Mouse (Mus musculus): ENCODE data around the gene Spns3. TPM values are rescaled to one million over a fixed set of nuclear protein-coding genes. Genes with fewer than 3 reads are reported as not detected.
A peak's percentile ranks its signal among the peaks of the same experiment; 100 is the strongest.

Spns3 gene
- polyA plus RNA-seq (2012; ENCODE audit: insufficient read depth, insufficient read length, missing spikeins): not detected in 2 replicates

DNA sequence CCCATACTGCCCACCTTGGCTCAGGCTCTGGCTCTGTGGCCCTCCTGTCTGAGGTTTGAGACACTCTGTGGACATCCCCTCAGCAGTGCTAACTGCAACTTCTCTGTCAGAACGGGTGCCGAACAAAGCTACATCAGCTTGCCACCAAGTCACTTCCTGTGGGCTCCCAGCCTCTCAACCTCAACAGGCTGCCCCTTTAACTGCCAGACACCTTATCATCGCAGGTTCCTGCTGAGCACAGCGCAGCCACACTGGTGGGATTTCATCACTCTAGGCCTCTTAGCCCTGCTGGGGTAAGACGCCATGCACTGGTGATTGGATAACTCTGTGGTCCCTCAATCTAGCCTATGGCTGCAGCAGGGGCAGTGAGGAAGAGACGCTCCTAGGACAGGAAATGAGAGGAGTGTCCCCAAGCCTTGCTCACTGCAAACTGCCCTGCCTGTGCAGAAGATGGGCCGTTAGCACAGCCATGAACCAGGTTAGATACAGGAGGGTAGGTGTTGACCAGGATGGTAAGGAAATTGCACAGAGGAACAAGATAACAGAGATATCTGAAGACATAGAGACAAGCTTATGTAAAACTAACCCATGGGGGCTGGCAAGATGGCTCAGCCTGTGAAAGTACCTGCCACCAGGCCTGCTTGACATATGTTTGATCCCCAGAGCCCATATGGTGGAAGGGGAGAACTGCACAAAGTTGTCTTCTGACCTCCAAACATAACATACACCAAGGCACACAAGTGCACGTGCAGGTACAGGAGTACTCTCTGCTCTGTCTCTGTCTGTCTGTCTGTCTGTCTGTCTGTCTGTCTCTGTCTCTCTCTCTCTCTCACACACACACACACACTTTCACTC is at the start of gene Spns3:
Gene Spns3 (minus strand): TSS at position 373 of the 855 bp plus-strand sequence.
- H3K27ac ChIP-seq (replicated peaks; ENCODE audit: low read depth, low read length): no peak within 1 kb of the TSS
- H3K4me1 ChIP-seq (ENCODE audit: control insufficient read depth, insufficient read depth, insufficient read length, low read length): no peaks in the 10 kb centered on the region
- H3K4me3 ChIP-seq (ENCODE audit: insufficient read depth, low read depth, low read length): no peak within 1 kb of the TSS

DNA sequence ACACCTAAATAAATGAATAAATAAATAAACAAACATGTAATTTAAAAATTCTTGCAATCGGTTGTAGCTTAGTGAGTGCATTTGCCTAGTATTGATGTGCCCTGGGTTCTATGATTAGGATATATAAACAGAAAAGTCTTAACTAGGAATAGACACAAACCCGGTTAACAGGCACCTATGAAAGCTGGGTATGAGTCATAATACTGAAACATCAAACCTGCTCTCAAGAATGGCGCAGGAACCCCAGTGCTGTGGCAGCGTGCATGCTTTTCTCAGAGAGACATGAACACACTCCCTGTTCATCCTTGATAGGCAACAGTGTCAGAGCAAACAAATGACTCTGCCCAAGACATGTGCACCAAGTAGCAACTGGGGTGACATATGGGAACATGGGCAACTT is 47.5 kb upstream of the Spns3 start:
- Histone ChIP-seq H3K27ac (replicated peaks; ENCODE audit: low read depth, low read length) (no peak overlapping the region), H3K4me1 (ENCODE audit: control insufficient read depth, insufficient read depth, insufficient read length, low read length) (no peaks in the 10 kb centered on the region), H3K4me3 (ENCODE audit: insufficient read depth, low read depth, low read length) (no peak overlapping the region)

DNA sequence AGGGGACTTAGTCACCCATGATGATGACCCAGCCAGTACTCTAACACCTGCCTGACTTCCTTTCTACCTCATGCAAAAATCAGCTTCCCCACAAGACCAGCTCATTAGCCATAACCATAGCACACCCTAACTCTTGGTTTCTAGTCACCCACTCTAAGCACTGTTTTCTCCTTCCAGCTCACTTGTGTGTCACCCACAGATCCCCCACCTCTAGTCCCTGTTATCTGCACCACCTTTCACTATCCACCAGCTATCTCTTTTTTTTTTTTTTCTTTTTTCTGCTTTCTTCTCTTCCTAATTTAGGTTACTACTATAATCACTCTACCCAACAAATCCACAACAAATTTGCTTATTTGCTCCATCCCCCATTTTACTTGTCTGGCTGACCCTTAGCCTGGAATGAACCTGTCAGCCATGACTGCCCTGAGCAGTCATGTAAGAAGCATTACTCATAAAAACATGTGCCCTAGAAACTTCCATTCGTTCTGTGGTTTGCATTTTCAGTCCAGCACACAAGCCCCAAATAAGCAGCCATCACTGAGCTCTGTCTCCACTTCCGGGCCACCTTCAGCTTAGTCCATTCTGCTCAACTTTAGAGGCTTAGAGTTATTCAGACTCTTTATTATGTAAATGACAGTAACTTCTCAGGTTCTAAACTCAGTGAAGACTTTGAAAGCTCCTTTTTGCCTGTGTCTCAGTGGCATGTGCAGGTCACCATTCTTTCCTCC is 44.9 kb upstream of the Spns3 start:
- Histone ChIP-seq H3K27ac (replicated peaks; ENCODE audit: low read depth, low read length) (no peak overlapping the region), H3K4me1 (ENCODE audit: control insufficient read depth, insufficient read depth, insufficient read length, low read length) (no peaks in the 10 kb centered on the region), H3K4me3 (ENCODE audit: insufficient read depth, low read depth, low read length) (no peak overlapping the region)

DNA sequence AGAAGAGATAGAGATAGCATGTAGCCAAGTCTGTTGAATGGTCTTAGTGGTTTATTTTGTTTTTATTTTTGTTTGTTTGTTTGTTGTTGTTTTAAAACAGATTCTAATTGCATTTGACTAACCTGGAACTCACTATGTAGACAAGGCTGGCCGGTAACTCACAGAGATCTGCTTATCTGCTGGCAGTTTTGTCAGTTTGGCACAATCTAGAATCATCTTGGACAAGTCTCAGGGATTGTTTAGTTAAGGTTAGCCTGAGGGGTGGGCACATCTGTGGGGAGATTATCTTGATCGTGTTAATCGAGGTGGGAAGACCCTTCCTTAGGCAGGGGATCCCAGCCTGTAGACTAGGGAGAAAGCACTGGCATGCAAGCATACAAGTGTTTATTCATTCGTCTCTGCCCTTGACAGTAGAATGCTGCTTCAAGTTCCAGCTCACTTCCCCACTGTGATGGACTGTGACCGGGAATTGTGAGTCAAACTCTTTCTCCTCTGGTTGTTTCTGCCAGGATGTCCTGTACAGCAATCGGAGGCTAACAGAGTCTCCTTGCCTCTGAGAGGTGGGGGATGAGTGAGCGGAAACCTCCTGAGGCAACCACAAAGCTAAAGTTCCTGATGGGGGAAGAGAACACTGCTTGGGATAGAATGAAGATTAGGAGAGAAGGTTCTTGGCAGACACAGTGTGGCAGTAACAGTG is 37.4 kb upstream of the Spns3 start:
- H3K27ac ChIP-seq (replicated peaks; ENCODE audit: low read depth, low read length): no peak overlapping the region
- H3K4me1 ChIP-seq (ENCODE audit: control insufficient read depth, insufficient read depth, insufficient read length, low read length): no peaks in the 10 kb centered on the region

DNA sequence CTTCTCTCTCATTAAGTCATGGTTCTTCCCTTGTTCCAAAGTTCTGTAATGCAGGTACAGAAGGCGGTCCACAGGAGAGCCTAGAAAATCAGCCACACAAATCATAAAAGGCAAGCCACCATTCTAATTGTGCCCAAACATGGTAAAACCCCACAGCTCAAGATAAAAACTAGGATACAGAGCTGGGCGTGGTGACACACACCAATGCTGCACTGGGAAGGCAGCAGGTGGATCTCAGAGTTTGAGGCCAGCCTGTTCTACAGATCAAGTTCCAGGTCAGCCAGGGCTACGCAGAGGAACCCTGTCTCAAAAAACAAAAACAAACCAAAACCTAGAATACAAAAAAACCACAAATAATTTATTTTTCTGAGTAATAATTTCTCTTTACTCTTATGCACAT is 36.3 kb upstream of the Spns3 start:
- H3K4me1 ChIP-seq (ENCODE audit: control insufficient read depth, insufficient read depth, insufficient read length, low read length): no peaks in the 10 kb centered on the region

More for the DNA sequence above, 37.4 kb upstream of the Spns3 start:
- no peak overlapping the region for H3K4me3 ChIP-seq (ENCODE audit: insufficient read depth, low read depth, low read length)

DNA sequence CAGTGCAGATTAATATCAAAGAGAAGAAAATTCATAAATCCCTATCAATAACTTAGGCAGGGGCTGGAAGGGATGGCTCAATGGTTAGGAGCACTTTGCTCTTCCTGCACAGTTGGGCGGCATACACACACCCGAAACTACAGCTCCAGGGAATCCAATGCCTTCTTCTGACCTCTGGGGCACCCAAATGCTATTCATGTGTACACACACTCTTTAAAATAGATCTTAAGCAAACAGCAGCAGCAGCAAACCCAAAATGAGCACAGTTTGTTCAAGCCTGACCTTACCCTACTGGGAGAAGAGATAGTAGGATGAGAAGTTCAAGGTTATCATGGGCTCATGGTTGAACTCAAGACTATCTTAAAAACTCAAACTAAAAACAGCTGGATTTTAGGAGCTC is 32.8 kb upstream of the Spns3 start:
- H3K27ac ChIP-seq (replicated peaks; ENCODE audit: low read depth, low read length): no peak overlapping the region
- H3K4me1 ChIP-seq (ENCODE audit: control insufficient read depth, insufficient read depth, insufficient read length, low read length): no peaks in the 10 kb centered on the region
- no peak overlapping the region for H3K4me3 ChIP-seq (ENCODE audit: insufficient read depth, low read depth, low read length)

More for the DNA sequence above, 36.3 kb upstream of the Spns3 start:
- Histone ChIP-seq H3K27ac (replicated peaks; ENCODE audit: low read depth, low read length) (no peak overlapping the region), H3K4me3 (ENCODE audit: insufficient read depth, low read depth, low read length) (no peak overlapping the region)

DNA sequence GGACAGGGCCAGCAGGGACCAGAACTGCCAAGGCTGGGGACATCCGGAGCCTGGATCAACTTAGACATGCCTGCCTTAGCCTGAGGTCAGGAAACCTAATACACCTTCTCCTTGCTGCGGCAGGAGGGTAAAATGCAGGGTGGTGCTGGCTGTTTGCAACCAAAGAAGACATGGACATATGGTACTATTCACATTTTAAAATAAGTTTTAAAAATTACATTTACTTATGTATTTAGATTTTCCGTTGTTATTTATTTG is 32.1 kb upstream of the Spns3 start:
- no peak overlapping the region for H3K4me3 ChIP-seq (ENCODE audit: insufficient read depth, low read depth, low read length)
- no peaks in the 10 kb centered on the region for H3K4me1 ChIP-seq (ENCODE audit: control insufficient read depth, insufficient read depth, insufficient read length, low read length)
- no peak overlapping the region for H3K27ac ChIP-seq (replicated peaks; ENCODE audit: low read depth, low read length)

DNA sequence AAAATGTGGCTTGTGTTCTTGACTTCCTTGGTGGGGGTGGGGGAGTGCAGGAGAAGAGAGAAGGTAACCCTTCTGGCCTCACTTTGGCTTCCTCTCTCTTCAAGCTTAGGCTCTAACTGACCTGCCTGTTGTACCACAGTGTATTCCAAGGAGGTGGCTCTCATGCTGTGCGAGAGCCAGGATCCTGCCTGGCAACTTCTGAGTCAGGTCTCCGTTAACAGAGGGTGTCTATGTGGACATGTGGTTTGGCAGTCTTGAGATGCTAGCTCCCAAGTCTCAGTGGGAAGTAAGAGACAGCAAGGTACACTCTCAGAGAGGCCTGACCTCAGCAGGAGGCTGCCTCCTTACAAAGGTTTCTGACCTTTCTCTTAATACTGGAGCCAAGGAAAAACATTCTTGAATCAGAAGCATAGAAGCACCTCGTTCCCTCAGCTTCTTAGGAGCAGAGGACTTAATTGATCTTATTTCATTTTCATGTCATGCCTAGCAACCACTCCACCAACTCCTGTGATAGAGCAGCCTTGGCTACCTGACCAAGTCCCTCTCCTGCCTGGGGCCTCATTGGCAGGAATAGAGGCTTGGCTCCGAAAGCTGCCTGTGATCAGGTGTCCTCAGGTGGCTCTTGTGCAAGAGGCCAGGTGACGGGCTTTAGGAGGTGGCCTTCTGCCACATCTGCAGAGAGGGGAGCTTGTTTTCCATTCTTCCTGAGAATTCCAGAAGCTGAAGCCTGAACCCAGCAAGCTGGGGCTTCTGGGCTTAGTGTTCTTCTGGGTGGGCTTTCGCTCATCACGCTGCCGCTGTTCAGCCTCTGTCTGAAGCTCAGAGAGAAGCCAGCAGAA is 31.5 kb upstream of the Spns3 start:
- Histone ChIP-seq H3K4me1 (ENCODE audit: control insufficient read depth, insufficient read depth, insufficient read length, low read length) (no peaks in the 10 kb centered on the region), H3K27ac (replicated peaks; ENCODE audit: low read depth, low read length) (no peak overlapping the region), H3K4me3 (ENCODE audit: insufficient read depth, low read depth, low read length) (no peak overlapping the region)

DNA sequence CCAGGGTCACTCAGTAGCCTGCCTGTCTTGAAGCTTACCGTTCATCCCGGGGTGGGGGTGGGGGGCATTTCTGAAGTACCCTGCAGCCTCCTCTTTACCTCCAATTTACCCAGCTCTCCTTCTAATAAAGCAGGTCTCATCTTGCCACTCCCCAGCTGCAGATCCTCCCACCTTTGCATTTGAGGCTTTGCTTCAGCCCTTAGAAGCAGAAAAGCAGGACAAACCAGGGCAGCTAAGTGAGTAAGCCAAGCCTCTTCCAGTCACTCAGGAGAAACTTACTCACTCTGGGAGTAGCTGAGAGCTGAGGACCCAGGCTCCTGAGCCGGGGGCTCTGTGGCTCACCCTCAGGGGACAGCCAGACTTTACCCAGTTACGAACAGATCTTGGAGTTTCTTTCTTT is 28.2 kb upstream of the Spns3 start:
- Histone ChIP-seq H3K4me3 (ENCODE audit: insufficient read depth, low read depth, low read length) (no peak overlapping the region), H3K4me1 (ENCODE audit: control insufficient read depth, insufficient read depth, insufficient read length, low read length) (no peaks in the 10 kb centered on the region), H3K27ac (replicated peaks; ENCODE audit: low read depth, low read length) (no peak overlapping the region)

DNA sequence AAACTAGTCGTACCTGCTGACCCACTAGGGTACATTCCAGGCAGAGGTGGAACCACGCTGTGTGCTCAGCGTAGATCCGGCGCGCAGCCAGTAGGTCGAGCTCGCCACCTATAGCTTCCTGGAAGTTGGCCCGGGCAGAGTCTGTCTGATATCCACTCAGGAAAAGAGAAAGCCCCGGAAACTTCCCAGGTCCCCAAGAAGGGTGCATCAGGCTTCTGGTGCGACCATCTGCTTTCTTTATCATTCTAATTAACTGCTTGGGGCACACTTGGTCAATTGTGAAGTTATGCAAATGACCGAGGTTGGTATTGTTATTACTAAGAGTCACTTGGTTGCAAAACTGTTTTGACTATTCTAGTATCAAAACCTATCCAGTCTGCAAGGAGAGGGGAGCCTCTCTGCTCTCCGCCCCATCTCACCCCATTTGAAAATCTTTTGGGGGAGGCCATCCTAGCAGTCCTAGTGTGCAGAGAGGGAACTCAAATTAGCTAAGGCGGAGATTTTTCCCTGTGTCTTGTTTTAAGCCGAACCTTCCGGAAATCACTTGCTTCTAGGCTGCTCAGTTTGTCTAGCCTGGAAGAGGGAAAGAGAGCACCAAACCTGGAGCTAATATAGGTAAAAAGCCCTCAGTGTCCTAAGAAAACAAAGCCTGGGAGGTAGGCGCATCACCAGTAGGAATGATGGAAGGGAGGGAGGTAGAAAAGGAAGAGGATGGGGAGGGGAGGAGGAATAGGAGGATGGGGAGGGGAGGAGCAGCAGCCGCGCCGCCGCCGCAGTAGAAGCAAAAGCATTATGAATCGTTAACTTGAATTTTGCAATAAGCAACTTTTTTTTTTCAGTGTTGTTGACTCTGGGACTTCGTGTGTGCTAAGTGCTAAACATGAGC is 26.4 kb upstream of the Spns3 start:
- Histone ChIP-seq H3K4me3 (ENCODE audit: insufficient read depth, low read depth, low read length) (peak overlapping the region; percentile 43), H3K27ac (replicated peaks; ENCODE audit: low read depth, low read length) (no peak overlapping the region), H3K4me1 (ENCODE audit: control insufficient read depth, insufficient read depth, insufficient read length, low read length) (no peaks in the 10 kb centered on the region)

DNA sequence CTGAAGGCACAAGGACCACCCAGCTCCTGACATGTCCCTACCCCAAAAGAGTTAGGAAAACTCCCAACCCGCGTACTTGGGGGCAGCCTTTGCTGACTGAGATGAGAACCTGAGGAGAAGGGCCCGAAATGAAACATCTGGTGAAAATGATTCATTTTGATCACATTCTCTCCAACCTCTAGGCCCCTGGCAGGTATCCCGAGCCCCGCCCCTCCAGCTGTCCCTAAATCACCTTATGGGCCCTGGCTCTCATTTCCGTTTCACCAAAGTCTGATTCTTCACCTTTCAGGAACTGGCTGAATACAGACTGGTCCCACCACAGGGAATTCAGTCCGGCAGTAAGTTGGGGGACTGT is 25.8 kb upstream of the Spns3 start:
- H3K27ac ChIP-seq (replicated peaks; ENCODE audit: low read depth, low read length): no peak overlapping the region
- peak overlapping the region; percentile 43 for H3K4me3 ChIP-seq (ENCODE audit: insufficient read depth, low read depth, low read length)
- H3K4me1 ChIP-seq (ENCODE audit: control insufficient read depth, insufficient read depth, insufficient read length, low read length): no peaks in the 10 kb centered on the region

DNA sequence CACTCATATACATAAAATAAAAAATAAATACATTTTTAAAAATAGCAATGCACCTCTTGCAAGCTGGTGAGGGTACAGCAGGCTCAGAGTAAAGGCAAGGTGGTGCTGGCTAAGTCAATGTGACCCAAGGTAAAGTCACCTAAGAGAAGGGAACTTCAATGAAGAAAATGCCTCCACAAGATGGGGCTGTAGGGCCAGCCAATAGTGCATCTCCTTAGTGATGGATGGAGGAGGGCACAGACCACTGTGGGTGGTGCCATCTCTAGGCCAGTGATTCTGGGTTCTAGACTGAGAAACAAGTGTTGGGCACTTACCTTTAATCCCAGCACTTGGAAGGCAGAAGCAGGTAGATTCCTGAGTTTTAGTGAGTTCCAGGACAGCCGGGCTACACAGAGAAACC is 23.5 kb upstream of the Spns3 start:
- H3K4me3 ChIP-seq (ENCODE audit: insufficient read depth, low read depth, low read length): no peak overlapping the region
- no peak overlapping the region for H3K27ac ChIP-seq (replicated peaks; ENCODE audit: low read depth, low read length)
- H3K4me1 ChIP-seq (ENCODE audit: control insufficient read depth, insufficient read depth, insufficient read length, low read length): no peaks in the 10 kb centered on the region

DNA sequence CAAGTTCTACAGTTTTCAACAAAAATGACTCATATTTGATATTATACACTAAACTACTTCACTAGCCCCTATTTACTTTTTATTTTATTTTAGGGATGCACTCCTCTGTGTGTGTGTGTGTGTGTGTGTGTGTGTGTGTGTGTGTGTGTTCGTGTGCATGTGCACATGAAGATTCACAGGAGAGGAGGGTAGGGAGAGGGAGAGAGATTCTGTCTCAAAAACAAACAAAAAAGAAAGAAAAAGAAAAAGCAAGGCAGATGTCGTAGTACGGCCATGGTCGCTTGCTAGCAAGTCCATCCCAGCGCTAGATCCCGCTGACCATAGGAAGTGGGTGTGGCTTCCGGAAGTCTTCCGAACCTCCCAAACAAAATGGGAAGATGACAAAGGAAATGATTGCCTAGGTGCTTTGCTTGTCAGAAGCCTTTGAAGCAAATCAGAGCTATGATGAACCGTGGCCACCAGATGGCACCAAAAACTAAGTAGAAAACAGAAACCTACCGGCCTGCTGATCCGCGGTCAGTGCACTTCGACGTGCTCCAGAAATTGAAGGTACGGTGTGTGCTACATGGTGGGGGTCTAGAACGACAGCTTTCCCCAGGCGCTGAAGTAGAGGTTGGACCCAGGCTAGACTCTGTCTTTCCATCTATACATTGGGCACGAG is 20.1 kb upstream of the Spns3 start:
- Histone ChIP-seq H3K4me1 (ENCODE audit: control insufficient read depth, insufficient read depth, insufficient read length, low read length) (no peaks in the 10 kb centered on the region), H3K27ac (replicated peaks; ENCODE audit: low read depth, low read length) (no peak overlapping the region), H3K4me3 (ENCODE audit: insufficient read depth, low read depth, low read length) (peak overlapping the region; percentile 35; the same call in 1 of the 2 replicates)
